Mouse (Mus musculus) hindbrain, embryonic 10.5 days (tissue): ENCODE results near the gene Fam241b. TPM values are rescaled to one million over a fixed set of nuclear protein-coding genes. Genes with fewer than 3 reads are reported as not detected.

Experiments
- DNase-seq: peaks from one replicate; pipeline ENCODE4 v3.0.0-alpha.2; 2017; ENCODE audit warnings: low spot score
- H3K27ac ChIP-seq: fragments of 300-500 bp; sonication (generic); 2 replicates; pipeline ENCODE4 v1.5.1; 2016; ENCODE audit warnings: mild to moderate bottlenecking, moderate library complexity
- H3K27me3 ChIP-seq: fragments of 300-500 bp; sonication (generic); 2 replicates; pipeline ENCODE4 v1.6.1; 2016; ENCODE audit warnings: mild to moderate bottlenecking; ENCODE audit not compliant: poor library complexity, insufficient read depth, severe bottlenecking
- H3K36me3 ChIP-seq: fragments of 300-500 bp; sonication (generic); 2 replicates; pipeline ENCODE4 v1.6.1; 2016; ENCODE audit warnings: mild to moderate bottlenecking, moderate library complexity
- H3K4me1 ChIP-seq: fragments of 300-500 bp; sonication (generic); replicated peaks from 2 replicates; pipeline ENCODE4 v1.6.1; 2016; ENCODE audit warnings: mild to moderate bottlenecking
- H3K4me3 ChIP-seq: fragments of 300-500 bp; sonication (generic); 2 replicates; pipeline ENCODE4 v1.5.1; 2016; ENCODE audit warnings: mild to moderate bottlenecking, moderate library complexity
- H3K9me3 ChIP-seq: fragments of 300-500 bp; sonication (generic); 2 replicates; pipeline ENCODE4 v1.6.1; 2016; ENCODE audit warnings: mild to moderate bottlenecking, moderate library complexity
- WGBS: fragments of 180-500 bp; shearing (Covaris S2); methylation state at CpG from one replicate; pipeline ENCODE4 v1.1.7; 2016; 5-methylcytosine and 5-hydroxymethylcytosine counted together
- polyA plus RNA-seq: library from polyadenylated mRNA; unstranded; fragments of >200 nt; fragmentation: Nextera tagmentation; extraction: Ambion mirVana; gene quantifications from 2 replicates; pipeline ENCODE4 v1.2.1, GENCODE M21; 2016

The Fam241b gene
- polyA plus RNA-seq = 22.7 and 23.0 TPM in 2 replicates

- Histone ChIP-seq H3K27ac (no peak within 1 kb of the TSS), H3K4me3 (no peak within 1 kb of the TSS), H3K27me3 (peaks cover 63% of the 10 kb centered on the region), H3K9me3 (no peaks in the 10 kb centered on the region), H3K4me1 (peaks cover 46% of the 10 kb centered on the region), H3K36me3 (no peaks in the 10 kb centered on the region)
- DNase-seq = no peak
- 70% methylated on average over 8 of the region's 8 CpGs for whole genome bisulfite sequencing
Measured at GRCm38 (mm10) chr10:62143820-62144219, at the start of gene Fam241b. Gene Fam241b, minus strand, starts transcription at chr10:62143920.

GRCm38 (mm10) chr10:62192701-62193157 is 49.0 kb upstream of the Fam241b start:
- H3K4me1 ChIP-seq = peaks cover 30% of the 10 kb centered on the region
- H3K27me3 ChIP-seq = no peaks in the 10 kb centered on the region
- H3K27ac ChIP-seq = no peak overlapping the region
- no peaks in the 10 kb centered on the region for H3K9me3 ChIP-seq
- DNase-seq = no peak
- H3K36me3 ChIP-seq = no peaks in the 10 kb centered on the region
- WGBS = 76% methylated on average over 9 of the region's 9 CpGs
- no peak overlapping the region for H3K4me3 ChIP-seq

GRCm38 (mm10) chr10:62190821-62191220 is 47.1 kb upstream of the Fam241b start:
- Histone ChIP-seq H3K4me1 (peaks cover 15% of the 10 kb centered on the region), H3K27me3 (no peaks in the 10 kb centered on the region), H3K4me3 (no peak overlapping the region), H3K9me3 (no peaks in the 10 kb centered on the region), H3K36me3 (no peaks in the 10 kb centered on the region), H3K27ac (no peak overlapping the region)
- no peak for DNase-seq
- WGBS = 92% methylated on average over 7 of the region's 7 CpGs

- H3K4me3 ChIP-seq = no peak overlapping the region
- H3K9me3 ChIP-seq = no peaks in the 10 kb centered on the region
- H3K27ac ChIP-seq = no peak overlapping the region
- no peak for DNase-seq
- no peaks in the 10 kb centered on the region for H3K27me3 ChIP-seq
- 83% methylated on average over 4 of the region's 4 CpGs for WGBS
- H3K36me3 ChIP-seq = no peaks in the 10 kb centered on the region
- peaks cover 6% of the 10 kb centered on the region for H3K4me1 ChIP-seq
Measured at GRCm38 (mm10) chr10:62189910-62190309, 46.2 kb upstream of the Fam241b start.

- 76% methylated on average over 3 of the region's 3 CpGs for WGBS
Measured at GRCm38 (mm10) chr10:62189303-62189702, 45.6 kb upstream of the Fam241b start.

GRCm38 (mm10) chr10:62186882-62187281 is 43.2 kb upstream of the Fam241b start:
- Histone ChIP-seq H3K36me3 (no peaks in the 10 kb centered on the region), H3K4me3 (no peak overlapping the region), H3K27ac (no peak overlapping the region), H3K4me1 (peaks cover under 1% of the 10 kb centered on the region), H3K9me3 (no peaks in the 10 kb centered on the region), H3K27me3 (peaks cover 21% of the 10 kb centered on the region)
- DNase-seq = peak; percentile 82
- 23% methylated on average over 7 of the region's 7 CpGs for WGBS

More at GRCm38 (mm10) chr10:62189303-62189702, 45.6 kb upstream of the Fam241b start:
- Histone ChIP-seq H3K36me3 (no peaks in the 10 kb centered on the region), H3K27me3 (0 out of 2 replicates have a peak, but pooled peaks cover 1% of the 10 kb centered on the region), H3K4me3 (no peak overlapping the region), H3K4me1 (peaks cover under 1% of the 10 kb centered on the region), H3K9me3 (no peaks in the 10 kb centered on the region), H3K27ac (no peak overlapping the region)
- no peak for DNase-seq

GRCm38 (mm10) chr10:62183053-62183452 is 39.3 kb upstream of the Fam241b start:
- Histone ChIP-seq H3K9me3 (peaks cover 5% of the 10 kb centered on the region; the same call in 1 of the 2 replicates), H3K27ac (no peak overlapping the region), H3K36me3 (no peaks in the 10 kb centered on the region), H3K4me1 (peaks cover 6% of the 10 kb centered on the region), H3K4me3 (no peak overlapping the region), H3K27me3 (peaks cover 47% of the 10 kb centered on the region)
- 5% methylated on average over 10 of the region's 10 CpGs for WGBS
- DNase-seq = peak; percentile 93

- Histone ChIP-seq H3K9me3 (peaks cover 7% of the 10 kb centered on the region; the same call in 1 of the 2 replicates), H3K27ac (no peak overlapping the region), H3K27me3 (peaks cover 52% of the 10 kb centered on the region), H3K4me1 (peaks cover 6% of the 10 kb centered on the region), H3K36me3 (no peaks in the 10 kb centered on the region), H3K4me3 (no peak overlapping the region)
- DNase-seq = no peak
- WGBS = 74% methylated on average over 6 of the region's 6 CpGs
Measured at GRCm38 (mm10) chr10:62182471-62183014, 38.8 kb upstream of the Fam241b start.

GRCm38 (mm10) chr10:62181701-62182100 is 38.0 kb upstream of the Fam241b start:
- no peak for DNase-seq
- 42% methylated on average over 3 of the region's 3 CpGs for WGBS
- Histone ChIP-seq H3K9me3 (peaks cover 7% of the 10 kb centered on the region; the same call in 1 of the 2 replicates), H3K4me1 (peaks cover 6% of the 10 kb centered on the region), H3K27me3 (peaks cover 60% of the 10 kb centered on the region), H3K36me3 (no peaks in the 10 kb centered on the region), H3K27ac (peak overlapping the region; percentile 51; the same call in 1 of the 2 replicates), H3K4me3 (no peak overlapping the region)

- Histone ChIP-seq H3K27me3 (peaks cover 77% of the 10 kb centered on the region), H3K4me3 (no peak overlapping the region), H3K9me3 (peaks cover 10% of the 10 kb centered on the region; the same call in 1 of the 2 replicates), H3K4me1 (peaks cover 14% of the 10 kb centered on the region), H3K36me3 (no peaks in the 10 kb centered on the region), H3K27ac (no peak overlapping the region)
- WGBS = 91% methylated on average over 3 of the region's 3 CpGs
- no peak for DNase-seq
Measured at GRCm38 (mm10) chr10:62179944-62180343, 36.2 kb upstream of the Fam241b start.

- WGBS = 31% methylated on average over 15 of the region's 15 CpGs
- H3K36me3 ChIP-seq = no peaks in the 10 kb centered on the region
- peak overlapping the region; percentile 16; the same call in 1 of the 2 replicates for H3K4me3 ChIP-seq
- peaks cover 79% of the 10 kb centered on the region for H3K27me3 ChIP-seq
- peaks cover 40% of the 10 kb centered on the region for H3K4me1 ChIP-seq
- peak overlapping the region; percentile 81 for H3K27ac ChIP-seq
- peaks cover 10% of the 10 kb centered on the region; the same call in 1 of the 2 replicates for H3K9me3 ChIP-seq
- DNase-seq = peak; percentile 71
Measured at GRCm38 (mm10) chr10:62174533-62175313, 31.0 kb upstream of the Fam241b start.

- peak overlapping the region; percentile 81 for H3K27ac ChIP-seq
- peaks cover 40% of the 10 kb centered on the region for H3K4me1 ChIP-seq
- no peak for DNase-seq
- no peak overlapping the region for H3K4me3 ChIP-seq
- no peaks in the 10 kb centered on the region for H3K36me3 ChIP-seq
- H3K9me3 ChIP-seq = peaks cover 10% of the 10 kb centered on the region; the same call in 1 of the 2 replicates
- peaks cover 75% of the 10 kb centered on the region for H3K27me3 ChIP-seq
- 17% methylated on average over 9 of the region's 9 CpGs for WGBS
Measured at GRCm38 (mm10) chr10:62173941-62174448, 30.3 kb upstream of the Fam241b start.
